Mouse (Mus musculus): ENCODE measurements at regions not wholly inside any gene's neighbourhood (a gene's known extent, or its start where the extent isn't known, plus 50 kb on each side); places are given as distances from the start of the nearest gene placed in this dataset.
"Not testable (repeated sequence)": the region's sequence is repeated elsewhere in the genome, so short reads cannot be mapped to it uniquely, and the experiment has no call there.

GRCm38 (mm10) chr12:98144464-98144863 is 114.8 kb downstream of the Galc start:
- DNase-seq = no peak

GRCm38 (mm10) chr12:98143170-98143569 is 116.1 kb downstream of the Galc start:
- no peak for DNase-seq

- DNase-seq = not testable (repeated sequence)
Observed at GRCm38 (mm10) chr12:98139906-98140305, 119.4 kb downstream of the Galc start.

- no peak for DNase-seq
Observed at GRCm38 (mm10) chr12:98131276-98131675, 128.0 kb downstream of the Galc start.

GRCm38 (mm10) chr12:98123541-98123940 is 135.7 kb downstream of the Galc start:
- no peak for DNase-seq

- DNase-seq = no peak
Observed at GRCm38 (mm10) chr12:98108039-98108438, 151.2 kb downstream of the Galc start.

GRCm38 (mm10) chr12:98106789-98107684 is 152.2 kb downstream of the Galc start:
- DNase-seq = no peak

GRCm38 (mm10) chr12:98106151-98106788 is 153.0 kb downstream of the Galc start:
- DNase-seq = no peak

- no peak for DNase-seq
Observed at GRCm38 (mm10) chr12:98105749-98106148, 153.5 kb downstream of the Galc start.

- no peak for DNase-seq
Observed at GRCm38 (mm10) chr12:98090171-98090570, 169.1 kb downstream of the Galc start.

GRCm38 (mm10) chr12:98078351-98078750 is 180.9 kb downstream of the Galc start:
- no peak for DNase-seq

- DNase-seq = no peak
Observed at GRCm38 (mm10) chr12:98075580-98075979, 183.7 kb downstream of the Galc start.

- no peak for DNase-seq
Observed at GRCm38 (mm10) chr12:98069110-98069509, 190.1 kb downstream of the Galc start.

GRCm38 (mm10) chr12:98059419-98060180 is 199.7 kb downstream of the Galc start:
- no peak for DNase-seq

- DNase-seq = no peak
Observed at GRCm38 (mm10) chr12:98058977-98059376, 200.3 kb downstream of the Galc start.

GRCm38 (mm10) chr12:98050934-98051333 is 208.3 kb downstream of the Galc start:
- DNase-seq = no peak

- no peak for DNase-seq
Observed at GRCm38 (mm10) chr12:98050500-98050899, 208.8 kb downstream of the Galc start.

- DNase-seq = no peak
Observed at GRCm38 (mm10) chr12:98050057-98050456, 209.2 kb downstream of the Galc start.

- DNase-seq = no peak
Observed at GRCm38 (mm10) chr12:98047765-98048164, 211.5 kb downstream of the Galc start.

GRCm38 (mm10) chr12:98046459-98047440 is 212.5 kb downstream of the Galc start:
- DNase-seq = no peak

- no peak for DNase-seq
Observed at GRCm38 (mm10) chr12:98045784-98046458, 213.3 kb downstream of the Galc start.

Data from adrenal gland, adult 2 months (tissue).